Mouse (Mus musculus) cerebellum, adult (tissue): Measurements from ENCODE around the gene Creb1.
"Not testable (repeated sequence)": the region's sequence is repeated elsewhere in the genome, so short reads cannot be mapped to it uniquely, and the experiment has no call there.

Source experiments
- ATAC-seq: cut with Nextera tagmentation; 2 replicates; pipeline ENCODE4 v1.9.2; 2017; ENCODE audit warnings: mild to moderate bottlenecking, moderate library complexity, mixed read lengths; ENCODE audit not compliant: insufficient number of reproducible peaks, low FRiP score, low TSS enrichment

Gene Creb1

DNA sequence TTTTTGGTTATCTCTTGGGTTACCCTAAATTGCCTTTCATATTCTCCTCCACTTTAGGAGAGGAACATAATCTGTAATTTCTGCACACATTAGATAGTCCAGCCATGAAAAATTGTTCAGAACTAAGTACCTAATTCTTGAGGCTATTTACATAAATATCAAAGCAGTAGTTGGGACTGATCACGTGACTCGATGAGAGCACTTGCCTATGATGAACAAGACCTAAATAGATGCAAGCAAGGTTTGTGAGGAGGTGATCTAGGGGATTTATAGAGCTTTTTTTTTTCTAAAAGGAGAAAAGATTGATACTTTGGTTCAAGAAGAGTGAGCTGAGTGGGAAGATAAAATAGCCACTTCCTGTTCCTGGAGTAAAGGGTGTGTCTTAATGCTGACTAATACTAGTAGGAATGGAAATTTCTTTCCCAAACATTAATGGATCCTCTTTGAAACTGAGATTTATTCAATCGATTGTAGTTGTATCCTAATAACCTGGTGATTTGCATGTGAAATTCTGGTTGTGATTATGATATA is 6.5 kb downstream of the Creb1 start:
- no peak for ATAC-seq

DNA sequence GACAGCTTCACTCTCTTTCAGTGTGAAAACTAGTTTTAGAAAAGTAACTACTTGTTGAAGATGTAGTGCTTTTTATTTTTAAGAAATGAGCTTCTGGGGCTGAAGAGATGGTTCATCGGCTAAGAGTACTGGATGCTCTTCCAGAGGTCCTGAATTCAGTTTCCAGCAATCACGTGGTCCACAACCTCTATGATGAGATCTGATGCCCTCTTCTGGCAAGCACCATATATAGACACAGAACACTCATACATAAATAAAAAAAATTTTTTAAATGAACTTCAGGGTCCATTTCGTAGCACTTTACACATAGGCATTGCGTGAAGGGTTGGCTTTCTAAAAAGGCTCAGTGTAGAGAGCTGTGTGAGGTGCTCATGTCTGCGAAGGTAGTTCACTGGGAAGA is 11.3 kb downstream of the Creb1 start:
- no peak for ATAC-seq

DNA sequence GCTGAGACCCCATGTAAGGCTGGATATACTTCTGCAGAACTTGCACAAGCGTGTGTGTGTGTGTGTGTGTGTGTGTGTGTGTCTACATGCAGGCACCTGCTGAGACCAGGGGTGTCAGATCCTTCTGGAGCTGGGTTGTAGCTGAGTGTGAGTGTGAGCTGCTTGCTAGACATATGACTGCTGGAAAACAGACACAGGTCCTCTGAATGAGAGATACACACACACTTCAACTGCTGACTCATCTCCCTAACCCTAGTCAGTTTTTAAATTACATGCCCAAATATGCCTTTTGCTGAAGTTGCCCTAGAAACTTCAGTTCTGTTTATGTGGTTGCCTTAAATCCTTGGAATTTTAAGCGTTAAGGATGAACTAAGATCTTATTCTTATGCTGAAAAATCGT is 13.6 kb downstream of the Creb1 start:
- ATAC-seq, result no peak

DNA sequence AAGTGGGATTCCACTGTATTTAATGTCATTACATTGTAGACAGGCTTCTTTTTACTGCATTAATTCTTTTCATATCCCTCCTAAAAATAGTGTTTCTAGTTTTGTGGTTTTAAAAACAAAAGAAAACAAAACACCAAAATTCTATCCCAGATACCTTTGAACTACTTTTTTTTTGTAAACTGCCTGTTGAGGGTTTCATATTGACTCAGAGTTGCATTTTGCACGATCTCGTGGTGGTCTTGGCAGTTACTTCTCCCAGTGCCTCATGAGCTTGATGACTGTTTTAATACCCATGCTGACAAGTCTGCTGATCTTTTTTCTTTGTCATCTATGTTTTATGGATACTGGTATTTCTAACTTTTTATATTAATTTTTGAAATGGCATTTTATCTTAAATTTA is 16.9 kb downstream of the Creb1 start:
- ATAC-seq, result no peak

DNA sequence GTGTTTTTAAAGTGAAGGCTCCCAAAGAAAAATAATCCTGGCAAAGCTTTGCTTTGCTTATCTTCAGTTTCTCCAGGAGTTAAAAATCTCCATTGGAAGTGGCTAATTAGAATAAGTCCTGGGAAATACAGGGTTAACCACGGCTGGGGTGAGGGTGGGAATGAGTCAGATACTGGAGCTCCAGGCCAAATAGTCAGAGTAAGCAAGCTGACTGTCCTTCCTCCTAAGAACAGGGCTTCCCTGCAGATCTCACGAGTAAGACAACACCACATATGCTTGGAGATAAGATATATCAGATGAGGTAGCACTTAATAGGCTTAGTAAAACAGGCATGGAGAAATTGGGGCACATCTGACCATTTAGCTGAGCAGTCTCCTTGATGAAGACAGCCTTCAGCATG is 19.5 kb downstream of the Creb1 start:
- no peak for ATAC-seq

DNA sequence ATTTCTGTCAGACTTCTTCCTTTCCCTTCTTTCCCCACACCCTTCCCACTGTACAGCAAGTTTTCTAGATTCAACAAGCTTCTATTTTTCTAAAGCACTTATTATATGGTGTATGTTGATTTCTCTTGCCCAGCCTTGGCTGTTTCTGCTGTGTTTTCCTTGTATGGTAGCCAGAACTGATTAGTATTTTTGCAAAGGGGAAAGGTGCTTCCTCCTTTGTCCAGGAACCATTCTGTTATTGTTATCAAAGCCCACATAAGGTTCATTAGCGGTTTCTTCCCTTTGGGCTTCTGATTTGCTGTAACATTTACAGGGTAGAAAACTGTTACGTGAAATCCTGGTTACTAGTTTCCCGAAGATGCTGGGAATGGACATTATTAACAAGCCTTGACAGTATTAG is 27.7 kb downstream of the Creb1 start:
- no peak for ATAC-seq

DNA sequence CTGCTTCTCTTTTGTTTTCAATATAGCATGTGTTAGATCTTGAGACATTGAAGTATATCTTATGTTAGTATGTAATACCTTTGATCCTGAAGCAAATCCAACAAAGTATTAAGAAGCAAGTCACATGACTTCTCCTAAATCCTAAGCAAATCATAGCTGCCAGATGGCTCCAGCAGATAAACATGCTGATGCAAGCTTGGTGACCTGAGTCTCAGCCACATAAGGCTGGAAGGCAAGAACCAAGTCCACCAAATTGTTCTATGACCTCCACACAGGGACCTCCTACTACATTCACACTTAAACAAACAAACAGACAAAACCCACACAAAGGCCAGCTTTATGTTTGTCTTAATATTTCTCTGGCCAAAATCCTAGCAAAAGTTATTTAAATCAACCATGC is 35.8 kb downstream of the Creb1 start:
- ATAC-seq, result no peak

DNA sequence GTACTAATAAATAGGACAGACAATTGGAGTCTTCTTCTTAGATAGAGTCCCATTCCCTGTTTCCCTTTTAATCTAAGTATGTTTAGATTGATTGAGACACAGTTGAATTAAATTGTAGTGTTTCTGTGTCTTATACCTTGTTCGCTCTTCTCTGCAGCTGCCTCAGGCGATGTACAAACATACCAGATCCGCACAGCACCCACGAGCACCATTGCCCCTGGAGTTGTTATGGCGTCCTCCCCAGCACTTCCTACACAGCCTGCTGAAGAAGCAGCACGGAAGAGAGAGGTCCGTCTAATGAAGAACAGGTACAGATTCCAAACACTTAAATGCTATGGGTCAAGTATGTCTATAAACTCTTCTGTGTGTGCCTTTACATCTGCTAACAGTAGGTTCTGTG is 43.6 kb downstream of the Creb1 start:
- ATAC-seq, result no peak

DNA sequence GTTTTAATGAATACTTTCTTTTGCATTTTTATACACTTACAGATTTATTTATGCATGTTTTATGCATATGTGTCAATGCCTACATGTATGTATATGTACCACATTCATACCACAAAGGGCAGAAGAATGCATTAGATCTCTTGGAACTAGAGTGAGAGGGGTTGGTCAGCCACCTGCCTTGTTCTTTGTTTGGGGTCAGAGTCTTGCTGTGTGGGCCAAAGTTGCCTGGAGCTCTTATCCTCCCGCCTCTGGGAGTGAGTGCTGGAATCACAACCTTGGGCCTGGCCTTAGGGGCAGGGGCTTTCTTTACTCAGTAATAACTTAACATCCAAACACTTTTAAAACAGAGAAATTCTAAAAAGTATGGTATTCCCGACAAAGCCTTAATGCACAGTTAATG is 44.3 kb downstream of the Creb1 start:
- ATAC-seq, result no peak

DNA sequence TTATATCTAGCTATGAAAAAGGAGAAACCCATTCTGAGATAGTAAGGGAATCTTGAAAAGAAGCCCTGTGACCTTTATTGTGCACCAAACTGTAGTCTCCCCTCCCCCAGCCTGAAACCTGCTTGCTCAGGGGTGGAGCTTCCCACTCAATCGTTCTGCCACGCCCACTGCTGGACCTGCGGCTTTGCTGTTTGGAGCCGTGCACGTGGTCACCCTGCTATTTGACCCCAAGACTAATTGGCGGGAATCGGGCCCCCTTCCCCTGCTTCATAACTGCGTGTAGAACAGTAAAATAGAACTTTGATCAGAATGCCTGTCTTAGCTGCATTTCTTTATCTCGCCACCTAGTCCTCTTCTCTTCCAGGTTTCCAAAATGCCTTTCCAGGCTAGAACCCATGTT is 45.5 kb downstream of the Creb1 start:
- ATAC-seq, result not testable (repeated sequence)

DNA sequence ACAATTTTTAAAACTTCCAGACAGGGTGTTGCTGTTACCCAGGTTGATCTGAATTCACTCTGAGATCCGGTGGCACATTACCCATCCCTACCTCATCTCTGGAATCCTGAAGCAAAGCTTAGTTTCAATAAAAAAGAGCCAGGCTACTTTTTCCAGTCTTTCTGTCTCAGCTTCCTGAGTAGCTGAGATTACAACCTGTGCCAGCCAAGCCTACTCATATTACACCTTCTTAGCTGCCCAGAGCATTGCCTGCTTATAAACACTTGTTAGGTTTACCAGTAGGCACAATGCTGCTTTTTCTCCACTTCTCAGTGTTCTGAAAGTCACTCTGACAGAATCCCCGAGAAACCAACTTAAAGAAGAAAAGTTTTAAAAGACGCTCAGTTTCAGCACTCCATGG is 46.4 kb downstream of the Creb1 start:
- no peak for ATAC-seq

DNA sequence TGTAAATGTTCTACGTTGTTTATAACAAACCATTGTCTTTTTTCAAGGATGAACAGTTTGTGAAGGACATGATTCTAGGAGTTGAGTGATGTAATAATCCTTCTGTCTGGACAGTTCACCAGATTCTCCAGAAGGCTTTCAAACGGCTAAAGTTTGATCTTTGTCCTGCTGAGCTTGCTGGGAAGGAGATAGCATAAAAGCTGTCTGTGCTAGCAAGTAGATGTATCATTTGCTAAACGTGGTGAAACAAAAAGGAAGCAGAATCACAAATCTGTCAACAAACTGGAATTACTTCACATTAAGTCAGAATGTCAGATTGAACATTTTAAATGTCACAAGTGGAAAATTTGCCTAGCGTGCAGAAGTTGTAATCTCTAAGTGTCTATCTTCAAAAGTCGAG is 66.5 kb downstream of the Creb1 start:
- ATAC-seq, result no peak

DNA sequence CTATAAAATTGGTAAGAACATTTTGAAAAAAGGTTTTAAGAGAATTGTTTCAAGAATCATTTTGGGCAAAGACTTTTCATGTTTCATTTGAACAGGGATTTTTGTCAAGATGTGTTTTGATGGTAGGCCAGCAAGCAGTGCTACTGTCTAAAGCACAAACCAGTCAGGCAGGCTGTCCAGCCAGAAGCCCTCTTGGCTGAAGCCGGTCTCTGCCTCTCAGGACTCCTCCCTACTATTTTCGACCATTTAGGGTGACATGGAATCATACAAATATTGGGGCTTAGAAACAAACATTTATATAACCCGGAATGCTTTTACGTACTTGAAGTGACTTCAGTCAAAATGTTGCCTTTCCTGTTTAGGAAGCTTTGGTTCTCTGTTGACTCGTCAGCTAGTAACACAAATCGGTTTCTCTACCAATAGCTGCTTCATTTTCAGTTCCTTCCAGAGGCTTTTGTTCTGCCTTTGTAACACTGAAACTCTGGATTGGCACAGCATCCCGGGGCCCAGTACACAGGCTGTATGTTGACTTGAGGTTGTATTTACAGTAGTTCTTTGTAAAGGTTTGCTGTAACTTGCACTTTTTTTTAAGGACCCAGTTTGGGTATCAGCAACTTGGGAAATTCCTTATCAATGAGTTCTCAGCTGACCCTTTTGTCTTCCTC is 68.1 kb downstream of the Creb1 start:
- ATAC-seq, result no peak

DNA sequence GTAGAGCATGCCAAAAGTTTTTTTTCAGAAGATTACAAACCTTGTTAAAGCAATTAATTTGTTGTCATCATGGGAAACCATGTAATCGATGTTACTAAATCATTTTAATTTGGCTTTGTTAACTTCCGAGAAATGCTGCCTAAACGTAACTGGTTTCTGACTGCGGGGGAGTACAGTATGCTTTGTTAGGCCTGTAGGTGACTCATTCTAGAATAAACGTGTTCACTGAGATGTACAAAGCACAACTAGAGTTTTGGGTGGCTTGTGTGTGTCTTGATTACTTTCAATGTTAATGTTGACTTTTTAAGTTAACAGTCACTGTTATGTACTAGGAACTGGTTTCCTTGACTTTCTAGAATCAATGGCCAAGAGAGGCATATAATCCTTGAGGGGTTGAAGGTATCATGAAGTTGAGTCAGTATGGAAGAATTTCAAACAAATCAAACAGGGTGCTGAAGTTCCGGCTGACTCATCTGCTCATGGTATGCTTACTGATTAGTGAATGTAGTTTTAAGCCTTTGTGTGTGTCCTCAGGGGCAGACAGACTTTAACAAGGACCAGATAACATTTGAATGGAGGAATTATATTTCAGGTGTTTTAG is 68.9 kb downstream of the Creb1 start:
- no peak for ATAC-seq

DNA sequence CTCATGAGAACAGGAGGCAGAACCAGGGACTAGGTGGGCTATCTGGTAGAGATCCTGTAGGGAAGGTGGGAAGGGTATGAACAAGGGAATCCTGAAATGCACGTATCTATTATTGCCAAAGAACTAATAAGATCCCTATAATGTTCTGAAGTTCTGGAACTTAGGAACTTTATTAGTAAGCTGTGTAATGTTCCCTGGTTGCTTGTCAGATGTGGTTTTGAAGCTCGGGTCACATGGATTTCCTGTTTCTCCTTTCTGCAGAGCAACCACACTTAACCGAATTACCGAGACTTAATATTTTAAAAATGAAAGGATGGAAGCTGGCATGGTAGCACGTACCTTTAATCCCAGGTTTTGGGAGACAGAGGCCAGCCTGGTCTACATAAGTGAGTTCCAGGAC is 70.9 kb downstream of the Creb1 start:
- ATAC-seq, result no peak

DNA sequence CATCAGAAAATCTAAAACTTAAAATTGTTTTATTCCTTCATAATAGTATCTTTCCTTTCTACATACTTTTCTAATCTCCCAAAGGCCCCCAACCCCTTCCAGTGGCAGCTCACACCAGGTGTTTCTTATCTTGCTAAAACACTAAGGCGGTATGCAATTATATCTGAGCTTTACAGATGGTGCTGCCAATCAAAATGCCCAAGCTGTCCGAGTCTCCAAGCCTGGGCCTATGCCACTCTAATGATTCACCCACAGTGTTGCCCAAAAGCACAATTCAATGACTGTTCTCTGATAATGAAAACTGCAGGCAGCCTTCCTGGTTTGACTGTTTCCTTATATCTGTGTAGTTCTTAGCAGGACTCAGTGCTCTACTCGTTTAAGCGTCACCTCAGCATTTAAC is 76.7 kb downstream of the Creb1 start:
- ATAC-seq, result no peak

DNA sequence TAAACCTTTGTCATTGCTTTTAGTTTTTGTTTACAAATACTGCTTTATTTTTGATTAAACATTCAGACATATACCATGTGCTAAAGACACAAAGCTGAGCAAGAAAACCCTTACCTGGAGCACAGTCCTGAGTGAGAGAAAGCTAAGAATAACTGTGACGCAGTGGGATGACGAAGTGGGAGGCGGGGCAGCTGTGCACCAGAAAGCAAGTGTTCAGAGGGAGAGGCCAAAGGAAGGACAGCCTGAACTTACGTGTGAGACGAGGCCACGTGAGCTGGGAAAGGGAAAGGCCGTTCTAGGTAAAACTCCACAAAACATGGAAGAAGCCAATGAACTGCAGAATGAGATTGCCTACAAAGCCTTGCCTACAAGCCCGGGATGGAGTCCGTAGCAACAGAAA is 77.5 kb downstream of the Creb1 start:
- ATAC-seq, result no peak

DNA sequence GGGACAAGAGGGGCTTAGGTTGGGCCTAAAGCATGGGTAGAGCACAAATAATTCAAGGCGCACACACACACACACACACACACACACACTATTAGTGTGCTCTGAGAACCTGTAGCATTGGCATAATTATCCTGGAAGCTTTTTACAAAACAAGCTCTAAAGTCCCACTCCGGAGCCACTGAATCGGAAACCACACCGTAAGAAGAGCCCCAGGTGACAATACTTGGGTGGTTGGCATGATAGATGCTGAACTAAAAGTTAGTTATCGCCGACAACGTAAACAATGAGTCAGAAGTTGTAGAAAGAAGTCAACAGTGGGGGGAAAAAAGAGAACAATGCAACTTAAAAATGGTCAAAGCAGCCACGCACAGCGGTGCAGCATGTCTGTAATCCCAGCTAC is 81.9 kb downstream of the Creb1 start:
- ATAC-seq, result no peak

DNA sequence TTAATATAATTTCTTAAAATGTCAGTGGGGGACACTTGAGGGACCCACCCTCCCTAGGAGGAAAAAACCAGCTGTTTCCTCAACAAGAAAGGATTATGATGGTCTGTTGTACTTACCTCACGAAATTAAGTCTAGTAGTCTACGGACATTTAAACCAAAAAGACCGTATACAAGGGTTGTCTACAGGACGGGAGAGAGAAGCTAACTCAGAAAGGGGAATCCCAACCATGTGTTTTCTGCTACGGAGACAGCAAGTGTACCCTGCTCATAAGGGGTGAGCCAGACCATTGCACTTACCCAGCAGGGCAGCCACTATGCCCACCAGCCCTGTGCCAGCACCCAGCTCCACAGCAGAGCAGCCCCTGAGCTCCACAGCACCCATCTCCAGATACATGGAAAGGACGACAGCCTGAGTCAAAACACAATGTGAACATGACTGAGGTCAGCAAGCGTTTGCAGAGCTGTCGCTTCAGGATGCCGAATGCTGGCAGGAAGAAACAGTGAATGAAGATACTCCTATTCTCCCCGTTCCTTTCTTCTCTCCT is 82.4 kb downstream of the Creb1 start:
- ATAC-seq, result no peak

DNA sequence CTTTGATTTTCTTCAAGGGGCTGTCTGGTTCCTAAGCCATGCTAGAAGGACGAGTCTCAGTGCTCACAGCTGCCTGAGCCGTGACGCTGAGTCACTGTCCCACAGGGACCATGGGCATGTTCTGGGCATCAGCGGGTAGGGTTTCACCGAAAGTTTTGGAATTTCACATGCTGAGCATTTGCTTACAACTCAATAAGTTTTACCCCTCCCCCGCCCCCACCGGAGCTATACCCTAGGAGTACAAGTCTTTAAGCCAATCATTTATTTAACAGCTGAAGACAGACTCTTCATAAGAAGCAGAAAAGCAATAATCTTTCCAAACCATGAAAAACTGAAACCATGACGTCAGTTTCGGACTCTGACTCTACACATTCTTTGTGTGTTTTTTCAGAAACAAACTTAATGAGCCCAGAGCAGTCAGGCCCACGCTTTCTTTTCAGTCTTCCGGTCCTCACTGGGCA is 83.1 kb downstream of the Creb1 start:
- no peak for ATAC-seq

DNA sequence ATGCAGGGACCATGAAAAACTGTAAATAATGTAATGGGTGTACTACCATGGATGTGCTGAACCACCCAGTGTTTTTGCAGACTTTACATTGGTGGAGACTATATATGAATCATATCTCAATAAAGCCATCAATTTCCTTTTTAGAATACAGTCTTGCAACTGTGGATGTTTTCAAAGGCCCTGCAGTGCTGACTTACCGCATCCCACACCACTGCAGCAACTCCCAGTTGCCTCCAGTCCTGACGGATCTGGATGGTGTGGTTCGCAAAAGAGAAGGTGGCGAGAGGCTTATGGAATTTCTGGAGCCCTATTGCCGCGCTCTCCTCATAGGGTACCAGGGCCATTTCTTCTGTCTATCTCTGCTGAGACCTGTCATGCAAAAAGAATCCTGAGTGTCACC is 83.6 kb downstream of the Creb1 start:
- ATAC-seq, result no peak

DNA sequence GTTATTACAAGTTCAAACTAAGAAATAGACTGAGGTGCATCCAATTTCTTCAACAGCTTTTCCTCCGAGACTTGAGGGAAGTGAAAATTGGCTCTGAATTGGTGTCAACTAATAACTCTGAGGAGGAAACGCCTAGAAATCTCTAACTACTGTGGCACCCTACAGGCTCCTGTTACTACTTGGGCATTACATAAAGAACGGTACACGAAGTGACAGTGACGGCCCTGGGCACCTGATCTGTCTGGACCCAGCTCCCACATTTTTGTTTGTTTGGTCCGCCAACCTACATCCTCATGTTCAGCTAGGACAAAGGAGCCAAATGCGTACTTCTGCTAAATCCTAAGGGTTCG is 84.1 kb downstream of the Creb1 start:
- ATAC-seq, result peak; percentile 17; the same call in 1 of the 2 replicates
